Mouse (Mus musculus) neural tube, embryonic 10.5 days (tissue): ENCODE data around the gene Traf6.
A peak's percentile ranks its signal among the peaks of the same experiment; 100 is the strongest.

Source experiments
- DNase-seq: peaks from one replicate; pipeline ENCODE4 v3.0.0-alpha.2; 2017; ENCODE audit warnings: low spot score; ENCODE audit errors: extremely low spot score

Gene Traf6

DNA sequence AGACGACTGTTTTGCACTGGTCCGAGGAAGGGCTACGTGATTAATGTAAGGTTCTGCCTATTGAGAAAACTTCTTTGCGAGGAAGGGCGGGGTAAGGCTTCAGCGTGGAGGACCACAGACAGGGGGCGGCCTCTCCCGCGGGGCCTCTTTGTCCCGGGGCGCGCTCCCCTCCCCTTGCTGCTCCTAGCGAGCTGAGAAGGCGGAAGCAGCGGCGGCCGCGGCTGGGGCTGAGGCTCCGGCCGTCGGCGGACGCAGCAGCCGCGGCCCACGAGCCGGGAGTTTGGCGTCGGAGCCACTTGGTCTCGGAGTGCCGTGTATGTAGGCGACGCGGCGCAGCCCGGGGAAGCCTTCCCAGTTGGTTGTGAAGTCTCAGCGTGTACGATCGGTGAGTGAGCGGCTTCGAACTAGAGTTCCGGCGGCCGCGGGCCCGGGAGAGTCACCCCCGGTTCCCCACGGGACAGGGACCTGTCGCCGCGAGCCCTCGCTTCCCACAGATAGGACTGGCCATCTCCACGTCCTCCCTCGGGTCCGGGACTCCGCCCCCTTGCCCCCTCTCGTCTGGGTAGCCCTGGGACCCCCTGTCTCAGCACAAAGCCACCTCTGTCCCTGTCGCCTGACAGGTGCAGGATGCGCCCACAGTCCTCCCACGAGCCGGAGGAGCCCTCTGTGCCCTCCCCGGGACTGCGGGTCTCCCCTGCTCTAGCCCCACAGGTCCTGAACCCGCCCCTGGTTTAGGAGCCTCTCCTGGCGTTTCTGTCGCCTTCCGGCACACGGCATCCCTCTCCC is at the start of gene Traf6:
TSS of gene Traf6 (plus strand) at position 194 of the 786 bp plus-strand sequence.
- DNase-seq = peak; percentile 86

DNA sequence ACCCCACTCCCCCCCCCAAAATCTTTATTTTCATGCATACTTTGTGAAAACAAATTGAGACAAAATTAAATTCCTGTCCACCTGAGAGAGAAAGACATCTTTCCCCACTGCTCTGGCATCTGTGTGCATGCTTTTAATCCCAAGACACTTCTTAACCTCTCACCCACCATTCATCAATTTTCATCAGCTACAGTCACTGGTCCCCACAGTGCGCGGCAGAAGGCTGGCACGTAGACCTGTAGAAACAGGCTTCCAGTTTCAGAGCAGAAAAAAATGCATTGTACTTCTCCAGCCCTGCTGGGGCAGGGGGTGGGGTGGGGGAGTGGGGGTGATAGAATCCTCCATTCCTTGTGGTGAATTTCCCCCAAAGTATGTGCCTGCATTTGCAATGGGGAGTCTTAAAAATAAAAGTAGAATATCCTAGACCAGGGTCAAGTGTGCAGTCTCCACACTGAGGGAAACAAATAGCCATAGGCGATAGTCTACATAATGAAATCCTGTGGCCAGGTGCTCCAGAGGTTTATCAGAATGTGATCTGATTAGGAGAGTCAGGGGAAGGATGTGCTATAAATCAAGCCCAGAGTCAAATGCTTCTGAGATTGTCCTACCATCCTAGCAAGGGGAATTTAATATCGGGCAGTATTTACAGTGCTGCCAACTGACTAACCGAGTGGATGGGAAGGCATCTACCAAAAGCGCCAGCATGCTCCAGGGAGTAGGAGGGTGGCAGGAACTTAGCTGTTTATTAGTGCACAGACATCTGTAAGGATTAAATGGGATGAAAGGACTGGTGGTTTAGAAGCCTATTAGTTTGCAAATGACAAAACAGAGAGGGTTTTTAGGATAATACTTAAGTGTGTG is 39.0 kb upstream of the Traf6 start:
- DNase-seq = peak; percentile 50

DNA sequence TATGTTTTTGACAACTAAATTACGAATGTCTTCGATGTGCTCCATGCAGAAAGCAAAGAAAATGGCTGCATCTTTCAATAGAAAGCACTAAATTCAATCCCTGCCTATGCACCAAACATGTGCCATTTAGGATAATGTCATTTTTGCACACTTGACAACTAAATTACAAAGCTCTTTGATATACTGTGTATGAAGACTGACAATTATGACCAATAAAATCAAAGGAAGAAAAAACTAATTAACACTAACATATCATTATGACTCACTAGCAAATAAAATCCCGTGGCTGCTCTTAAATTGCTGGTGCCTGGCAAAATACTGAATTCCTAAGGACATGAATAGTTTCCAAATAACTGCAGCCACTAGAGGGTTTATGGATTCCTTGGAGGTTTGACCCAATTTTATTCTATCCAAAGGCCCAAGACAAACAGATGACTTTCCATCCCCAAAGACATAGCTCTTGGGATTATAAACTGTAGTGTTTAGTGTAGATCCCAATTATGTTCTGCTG is 38.3 kb upstream of the Traf6 start:
- no peak for DNase-seq

DNA sequence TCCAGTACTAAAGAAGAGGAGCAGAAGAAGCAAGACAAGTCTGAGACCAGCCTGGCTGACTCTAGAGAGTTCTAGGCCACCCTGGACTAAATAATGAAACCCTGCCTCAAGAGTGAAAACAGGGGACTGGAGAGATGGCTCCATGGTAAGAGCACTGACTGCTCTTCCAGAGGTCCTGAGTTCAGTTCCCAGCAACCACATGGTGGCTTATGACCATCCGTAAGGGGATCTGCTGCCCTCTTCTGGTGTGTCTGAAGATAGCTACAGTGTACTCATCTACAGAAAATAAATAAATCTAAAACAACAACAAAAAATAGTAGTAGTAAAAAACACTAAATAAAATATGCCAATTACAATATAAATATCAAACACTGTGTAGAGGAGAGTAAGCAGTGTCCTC is 32.4 kb upstream of the Traf6 start:
- no peak for DNase-seq

DNA sequence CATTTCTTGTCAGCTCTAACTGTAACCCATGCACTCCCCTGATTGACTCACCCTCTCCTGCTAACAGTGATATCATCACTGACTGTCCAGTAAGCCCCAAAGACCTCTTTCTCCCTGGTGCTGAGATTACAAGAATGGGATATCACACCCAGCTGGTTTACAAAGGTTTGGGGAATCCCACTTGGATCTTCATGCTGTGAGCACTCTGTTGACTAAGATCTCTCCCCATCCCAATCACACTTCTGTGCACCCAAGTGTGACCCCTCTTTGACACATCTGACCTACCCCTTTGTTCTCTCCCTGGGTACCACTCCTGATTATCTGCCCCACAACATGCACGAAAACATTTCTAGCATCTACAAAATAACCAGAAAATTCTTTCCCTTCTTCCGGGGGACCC is 29.9 kb upstream of the Traf6 start:
- no peak for DNase-seq

DNA sequence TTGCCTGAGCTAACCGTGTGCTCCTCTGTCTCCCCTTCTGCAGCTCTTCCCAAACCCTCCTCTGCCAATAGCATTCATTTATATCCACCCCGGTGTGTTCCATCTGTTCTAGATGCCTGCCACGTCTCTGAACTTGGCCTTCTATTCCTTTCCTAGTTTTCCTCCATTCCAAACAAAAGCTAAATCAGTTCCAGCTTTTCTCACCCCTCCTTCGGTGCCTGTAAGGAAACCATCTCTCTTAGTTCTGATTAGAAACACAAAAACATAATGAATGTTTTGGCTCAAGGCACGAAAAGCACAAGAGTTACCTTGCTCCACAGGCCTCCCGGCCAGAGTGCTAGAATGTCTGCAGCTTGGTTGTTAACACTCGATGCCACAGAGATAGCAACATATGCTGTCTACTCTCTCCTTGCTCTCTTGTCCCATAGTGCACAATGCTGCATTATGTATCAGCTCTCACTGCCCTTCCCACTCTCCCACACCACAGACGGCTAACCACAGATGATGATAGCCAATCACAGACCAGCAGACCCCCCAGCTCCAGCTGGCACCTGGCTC is 29.0 kb upstream of the Traf6 start, which contains the start of the genes Rag1 and B230118H07Rik:
TSS of gene Rag1 (minus strand) at position 388 of the 558 bp plus-strand sequence.
TSS of gene B230118H07Rik (minus strand) at position 419 of the 558 bp plus-strand sequence.
- DNase-seq = no peak

DNA sequence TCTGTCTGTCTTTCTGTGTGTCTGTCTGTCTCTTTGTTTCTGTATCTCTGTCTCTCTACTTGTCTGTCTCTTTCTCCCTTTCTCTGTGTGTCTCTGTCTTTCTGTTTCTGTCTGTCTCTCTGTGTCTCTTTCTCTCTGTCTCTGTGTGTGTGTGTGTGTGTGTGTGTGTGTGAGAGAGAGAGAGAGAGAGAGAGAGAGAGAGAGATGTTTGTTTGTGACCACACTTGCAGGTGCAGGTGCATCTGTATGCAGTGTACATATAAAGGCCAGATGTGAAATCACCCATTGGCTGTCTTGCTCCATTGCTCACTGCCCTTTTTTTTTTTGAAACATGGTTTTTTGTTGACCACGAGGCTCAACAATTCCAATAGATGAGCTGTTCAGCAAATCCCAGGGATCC is 27.8 kb upstream of the Traf6 start:
- no peak for DNase-seq

DNA sequence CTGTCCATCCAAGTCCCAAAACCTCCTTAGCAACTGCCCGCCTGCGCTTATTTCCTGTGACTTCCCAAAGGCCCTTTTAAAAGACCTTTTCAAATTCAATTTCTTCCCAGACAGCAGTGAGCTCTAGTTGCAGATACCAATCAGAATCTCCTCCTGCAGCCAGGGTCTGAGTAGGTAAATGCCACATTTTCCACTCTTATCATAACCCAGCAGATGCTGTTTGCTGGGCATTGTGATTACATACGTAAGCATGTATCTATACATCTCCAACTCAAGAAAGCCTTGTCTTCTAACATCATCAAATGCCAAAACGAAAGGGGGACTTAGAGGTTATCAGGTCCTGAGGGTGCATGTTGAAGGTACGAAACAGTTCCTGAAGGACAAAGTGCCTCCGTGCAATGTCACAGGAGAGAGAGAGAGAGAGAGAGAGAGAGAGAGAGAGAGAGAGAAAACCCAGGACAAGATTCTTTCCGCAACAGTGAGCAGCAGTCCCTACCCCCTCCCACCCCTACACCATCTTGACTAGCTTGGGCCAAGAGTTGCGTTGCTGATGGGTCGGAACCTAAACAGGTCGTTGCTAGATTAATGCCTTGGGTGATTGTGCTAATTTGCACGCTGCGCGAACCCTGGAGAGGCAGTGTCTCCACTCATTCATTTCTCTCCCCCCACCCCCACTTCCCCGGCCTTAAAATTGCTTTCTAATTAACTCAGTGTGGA is 25.9 kb upstream of the Traf6 start:
- DNase-seq = no peak

DNA sequence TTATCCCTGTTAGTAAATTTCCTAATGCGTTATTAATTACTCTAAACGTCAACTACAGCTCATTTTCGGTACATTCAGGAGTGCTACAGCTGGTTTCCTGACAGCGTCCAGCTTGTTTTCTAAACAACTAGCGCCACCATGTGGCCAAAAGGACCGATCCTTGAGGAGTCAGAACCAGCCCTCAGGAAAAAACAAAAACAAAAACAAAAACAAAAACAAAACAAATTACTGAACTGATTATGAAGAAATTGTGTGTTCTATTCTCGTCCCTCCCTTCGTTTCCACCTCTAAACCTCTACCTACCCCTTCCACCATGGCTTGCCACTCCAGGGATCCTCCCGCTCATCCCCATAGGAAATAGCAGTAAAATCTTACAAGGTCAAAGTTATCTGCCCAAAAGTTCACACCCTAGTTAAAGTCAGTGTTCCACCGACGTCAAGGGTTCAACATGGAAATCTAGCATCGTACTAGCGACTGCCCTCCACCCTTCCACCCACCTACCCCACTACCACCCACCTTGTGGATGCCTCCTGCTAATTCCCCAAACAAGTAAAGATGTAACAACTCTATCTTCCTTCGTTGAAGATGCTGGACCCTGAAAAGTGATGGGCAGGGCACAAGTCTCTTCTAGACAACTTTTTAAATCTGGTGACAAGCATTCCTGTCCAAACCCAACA is 25.2 kb upstream of the Traf6 start:
- DNase-seq = peak; percentile 65

DNA sequence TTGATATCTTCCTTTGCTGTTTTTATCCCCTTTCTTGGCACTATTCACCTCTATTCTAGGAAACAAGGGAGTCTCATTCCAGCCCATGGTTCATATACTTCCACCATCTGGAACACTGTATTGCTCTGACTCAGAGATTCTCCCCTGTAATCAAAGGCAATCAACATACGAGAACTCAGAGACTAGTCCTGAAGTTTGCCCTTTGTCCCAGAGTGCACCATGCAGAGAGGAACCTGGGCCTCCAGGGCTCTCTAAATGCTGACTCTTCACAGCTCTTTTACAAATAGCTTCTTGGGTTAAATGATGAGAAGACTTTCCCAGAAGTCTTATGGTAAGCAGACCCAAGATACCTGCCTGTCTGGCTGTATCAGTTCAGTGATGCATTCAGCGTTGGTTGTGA is 17.7 kb upstream of the Traf6 start:
- no peak for DNase-seq

DNA sequence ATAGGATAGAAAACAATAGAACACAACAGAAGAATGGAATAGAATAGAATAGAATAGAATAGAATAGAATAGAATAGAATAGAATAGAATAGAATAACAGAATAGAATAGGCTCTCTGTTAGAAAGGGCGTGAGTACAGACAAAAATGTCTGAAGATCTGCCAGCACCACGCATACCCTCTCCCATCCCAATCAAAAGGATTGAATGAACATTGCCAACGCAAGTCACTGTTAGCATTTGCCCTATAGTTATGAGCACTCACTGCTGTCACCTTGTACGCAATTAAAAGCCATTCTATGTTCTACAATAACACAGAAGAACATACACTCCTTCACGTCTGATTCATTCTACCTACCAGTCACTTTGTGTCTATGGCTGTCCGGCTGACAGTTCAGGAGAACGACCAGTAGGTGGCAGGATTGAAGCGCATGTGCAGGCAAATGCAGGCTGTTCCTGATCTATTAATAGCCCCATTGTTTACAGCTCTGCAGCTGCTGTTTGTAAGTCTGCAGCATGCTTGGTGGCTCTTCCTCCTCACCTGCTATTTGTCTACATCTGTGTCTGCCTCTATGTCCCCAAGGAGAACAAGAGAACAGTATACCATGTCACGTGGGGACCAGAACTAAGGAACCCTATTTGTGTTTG is 13.0 kb upstream of the Traf6 start:
- peak; percentile 79 for DNase-seq

DNA sequence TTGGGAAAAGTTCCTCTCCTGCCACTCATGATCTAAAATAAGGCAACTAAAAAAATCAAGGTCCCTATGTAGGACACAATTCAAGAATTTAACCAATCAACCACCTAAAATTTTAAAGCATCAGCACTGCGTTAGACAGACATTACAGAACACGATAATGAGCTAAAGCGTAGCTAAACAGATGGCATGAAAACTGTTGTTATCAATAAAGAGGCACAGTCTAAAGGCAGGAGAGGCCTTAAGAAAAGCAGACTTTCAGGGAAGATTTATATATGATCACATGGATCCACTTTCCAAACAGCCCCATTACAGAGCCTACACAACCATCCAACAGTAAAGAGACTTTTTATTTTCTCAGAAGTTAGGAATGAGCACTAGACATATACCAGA is 12.5 kb upstream of the Traf6 start:
- no peak for DNase-seq

DNA sequence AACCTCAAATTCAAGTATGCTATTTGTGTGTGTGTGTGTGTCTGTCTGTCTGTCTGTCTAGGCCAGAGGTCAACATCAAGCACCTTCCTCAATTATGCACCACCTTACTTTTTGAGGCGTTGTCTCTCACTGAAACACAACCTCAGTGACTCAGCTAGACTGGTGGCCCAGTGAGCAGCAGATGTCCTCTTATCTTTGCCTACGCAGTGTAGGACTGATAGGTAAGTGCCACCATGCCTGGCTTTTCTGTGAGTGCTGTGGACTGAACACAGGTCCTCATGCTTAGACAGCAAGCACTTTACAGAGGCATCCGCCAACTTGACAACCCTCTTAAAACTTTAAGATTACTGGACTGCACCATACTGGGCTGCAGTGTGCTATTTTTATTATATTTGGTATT is 9.5 kb upstream of the Traf6 start:
- no peak for DNase-seq

DNA sequence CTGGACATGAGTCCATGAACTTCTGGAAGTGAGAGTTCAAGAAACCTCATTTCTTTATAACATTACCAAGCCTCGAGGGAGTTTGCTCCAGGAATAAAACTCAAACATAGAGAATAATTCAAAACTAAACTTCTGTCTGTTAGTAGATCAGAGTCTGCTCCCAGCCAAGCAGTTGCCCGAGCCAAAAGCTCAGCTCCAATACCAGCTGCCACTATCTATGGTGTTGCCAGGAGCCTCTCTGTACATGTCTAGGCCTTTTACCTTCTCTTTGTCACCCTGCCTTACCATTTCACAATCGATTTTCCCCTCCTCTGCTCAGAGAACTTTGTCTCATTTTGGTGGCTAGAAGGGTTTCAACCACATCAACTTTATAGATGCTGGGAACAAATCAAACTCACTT is 4.7 kb upstream of the Traf6 start:
- no peak for DNase-seq

DNA sequence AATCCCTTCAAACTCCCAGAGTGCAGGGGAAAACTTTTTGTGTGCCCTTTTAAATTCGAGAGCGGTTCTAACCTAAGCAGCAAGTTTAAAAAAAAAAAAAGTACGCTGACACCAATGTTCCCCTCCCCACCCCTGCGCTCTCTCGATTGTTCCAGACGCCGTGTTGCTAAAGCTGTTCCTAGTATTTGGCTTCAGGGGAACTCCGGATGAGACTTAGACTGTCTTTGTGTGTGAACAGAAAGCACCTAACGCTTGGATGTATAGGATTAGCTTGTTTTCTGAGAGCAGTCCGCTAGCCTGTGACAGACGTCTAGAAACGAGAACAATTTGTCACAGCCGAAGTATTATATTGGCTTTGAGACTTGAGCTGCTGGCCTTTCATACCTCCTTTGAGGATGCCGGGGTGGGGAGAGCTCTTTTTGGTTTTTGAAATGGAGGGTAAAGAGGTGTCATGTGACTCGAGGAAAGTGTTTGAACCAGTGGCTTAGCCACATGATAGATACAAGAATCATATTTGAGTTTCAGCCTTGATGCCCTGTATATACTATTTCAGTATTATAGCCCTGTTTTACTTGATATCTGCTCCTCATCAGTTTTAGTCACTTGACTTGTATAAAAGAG is 1.0 kb downstream of the Traf6 start:
- peak; percentile 24 for DNase-seq

DNA sequence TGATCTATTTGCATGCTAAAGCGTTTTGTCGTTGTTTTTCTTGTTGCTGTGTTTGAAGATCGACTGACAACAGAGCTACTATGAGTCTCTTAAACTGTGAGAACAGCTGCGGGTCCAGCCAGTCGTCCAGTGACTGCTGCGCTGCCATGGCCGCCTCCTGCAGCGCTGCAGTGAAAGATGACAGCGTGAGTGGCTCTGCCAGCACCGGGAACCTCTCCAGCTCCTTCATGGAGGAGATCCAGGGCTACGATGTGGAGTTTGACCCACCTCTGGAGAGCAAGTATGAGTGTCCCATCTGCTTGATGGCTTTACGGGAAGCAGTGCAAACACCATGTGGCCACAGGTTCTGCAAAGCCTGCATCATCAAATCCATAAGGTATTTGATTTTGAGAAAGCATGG is 6.2 kb downstream of the Traf6 start:
- no peak for DNase-seq

DNA sequence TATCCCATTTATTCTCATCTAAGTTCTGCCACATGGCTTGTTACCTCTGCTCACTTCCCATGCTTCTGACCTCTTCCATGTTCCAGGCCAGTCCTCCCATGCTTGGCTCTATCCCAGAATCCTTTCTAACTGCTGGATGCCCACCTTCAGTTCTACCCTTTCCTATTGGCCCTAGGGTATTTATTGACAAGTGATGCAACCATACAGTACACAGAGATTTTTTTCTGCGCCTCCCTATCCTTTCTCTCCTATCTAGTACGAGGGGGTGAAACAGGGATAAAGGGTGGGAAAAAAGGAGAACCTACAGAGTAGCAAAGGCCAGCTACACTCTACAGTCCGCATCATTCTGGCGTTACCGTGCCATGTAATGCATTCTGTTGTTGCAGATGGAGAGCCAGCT is 9.8 kb downstream of the Traf6 start:
- DNase-seq = no peak

DNA sequence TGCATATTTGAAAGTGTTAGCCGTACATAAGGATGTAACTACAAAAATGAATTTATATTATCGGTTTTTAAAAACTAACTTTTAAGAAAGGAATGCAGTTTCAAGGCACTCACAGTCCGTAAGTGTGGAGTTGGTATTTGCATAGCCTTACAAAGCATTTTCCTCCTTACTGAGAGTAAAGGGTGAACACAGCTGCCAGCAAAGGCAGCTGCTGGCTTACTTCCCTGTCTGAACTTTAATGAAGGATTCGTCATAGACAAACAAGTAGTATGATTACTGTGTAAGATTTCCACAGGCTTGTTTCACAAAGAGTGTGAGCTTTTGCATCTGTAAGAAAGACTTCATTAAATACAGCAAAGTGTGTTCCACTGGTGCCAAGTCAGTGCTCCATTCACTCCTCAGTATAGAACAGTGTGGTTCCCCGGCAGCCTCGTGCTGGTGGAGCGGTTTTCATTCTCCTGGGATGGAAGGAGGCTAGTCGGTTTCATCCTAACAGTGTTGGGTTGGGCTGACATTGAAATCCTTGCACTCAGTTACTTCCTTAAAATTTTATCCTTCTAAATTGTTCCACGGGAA is 12.1 kb downstream of the Traf6 start:
- DNase-seq = no peak

DNA sequence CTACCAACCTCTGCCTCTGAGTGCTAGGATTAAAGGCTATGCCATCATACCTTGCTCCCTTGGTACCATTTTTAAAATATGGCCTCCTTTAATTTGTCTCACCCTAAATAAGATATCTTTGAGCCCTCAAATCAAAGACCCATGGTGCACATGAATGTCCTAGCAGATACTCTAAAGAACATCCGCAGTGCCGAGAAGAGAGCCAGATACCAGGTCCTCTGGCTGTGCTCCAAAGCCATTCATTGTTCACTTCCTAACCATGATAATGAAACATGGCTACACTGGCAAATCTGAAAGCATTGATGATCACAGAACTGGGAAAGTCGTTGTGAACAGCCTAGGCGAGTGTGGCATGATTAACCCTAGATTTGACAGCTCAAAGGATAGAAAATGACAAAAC is 14.8 kb downstream of the Traf6 start:
- no peak for DNase-seq
